Mouse (Mus musculus) G1E-ER4 (cell line): ENCODE data around the gene Asrgl1. TPM values are rescaled to one million over a fixed set of nuclear protein-coding genes. Genes with fewer than 3 reads are reported as not detected.

Source experiments
- GATA1 ChIP-seq: IDR thresholded peaks from one replicate; pipeline ENCODE4 v1.8.0; 2012; ENCODE audit warnings: low read length, inconsistent platforms
- polyA plus RNA-seq: library from polyadenylated mRNA; stranded (reverse); fragments of >175 nt; gene quantifications from 2 replicates; pipeline ENCODE4 v1.2.3, GENCODE M21; 2012

Gene Asrgl1
- polyA plus RNA-seq, 1 experiment, result 63.9 TPM

- no peak for TF ChIP-seq GATA1
Observed at GRCm38 (mm10) chr19:9107379-9107755, 28.1 kb downstream of the Asrgl1 start.

GRCm38 (mm10) chr19:9106751-9107378, 28.6 kb downstream of the Asrgl1 start:
- TF ChIP-seq GATA1, result no peak

DNA sequence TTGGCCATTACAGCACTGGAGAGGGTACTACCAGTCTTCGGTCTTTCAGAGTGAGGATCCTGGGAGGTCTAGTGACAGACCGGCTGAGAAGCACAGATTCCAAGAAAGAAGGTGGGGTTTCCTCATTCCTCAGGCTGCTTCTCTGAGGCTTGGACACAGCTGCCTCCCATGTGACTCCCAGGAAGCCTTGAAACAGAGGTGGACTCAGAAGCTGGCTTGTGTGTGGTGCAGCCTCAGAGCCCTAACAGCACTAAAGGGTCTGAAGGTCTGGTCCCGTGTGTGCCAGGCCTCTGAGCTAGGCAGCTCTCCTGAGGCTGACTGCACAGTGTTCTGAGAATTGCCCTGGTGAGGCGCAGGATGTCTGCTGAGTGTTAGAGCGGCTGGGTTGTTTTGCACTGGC, 29.3 kb downstream of the Asrgl1 start:
- TF ChIP-seq GATA1, result no peak

DNA sequence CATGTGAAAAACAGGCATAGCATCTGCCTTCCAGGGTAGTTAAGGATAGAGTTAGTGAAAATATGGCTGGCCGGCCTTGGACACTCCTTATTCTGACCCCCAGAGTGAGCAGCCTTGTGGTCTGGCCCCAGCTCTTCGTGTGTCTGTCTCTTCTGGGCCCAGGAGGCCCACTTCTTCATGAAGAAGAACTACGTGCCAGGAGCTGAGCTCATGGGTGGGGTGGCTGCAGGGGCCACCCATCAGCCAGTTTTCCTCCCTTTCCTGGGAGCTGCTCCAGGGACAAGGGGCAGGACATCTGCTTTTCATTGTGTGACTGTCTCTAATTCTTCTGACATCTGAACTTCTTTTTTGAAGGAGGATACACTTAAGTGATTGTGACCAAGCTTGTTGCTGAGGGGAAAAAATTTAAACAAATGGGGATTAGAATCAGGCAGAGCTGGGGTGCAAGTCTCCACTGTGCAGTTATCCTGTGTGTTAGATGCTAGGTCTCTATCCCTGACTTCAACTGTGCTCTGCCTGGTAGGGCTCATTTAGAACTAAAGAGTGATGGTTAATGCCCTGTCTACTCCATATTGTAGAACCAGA, 30.2 kb downstream of the Asrgl1 start:
- TF ChIP-seq GATA1, result no peak

DNA sequence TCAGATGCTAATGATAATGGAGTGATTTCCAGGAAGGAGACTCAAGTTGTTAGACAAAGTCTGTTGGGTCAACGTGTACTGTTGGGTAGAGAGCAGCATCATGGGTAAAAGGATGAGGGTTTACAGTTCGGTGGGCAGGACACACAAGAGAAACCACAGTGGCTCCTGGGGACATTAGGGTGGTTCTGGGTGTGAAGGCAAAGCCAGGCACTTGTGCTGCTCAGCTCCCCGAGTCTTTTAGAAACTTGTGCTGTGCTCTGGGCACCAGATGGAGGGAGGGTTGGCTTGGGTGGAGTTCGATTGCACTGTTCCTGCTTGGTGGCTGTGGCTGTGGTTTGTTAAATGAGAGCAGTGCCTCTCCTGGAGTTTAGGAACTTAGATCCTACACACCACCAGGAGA, 31.4 kb downstream of the Asrgl1 start:
- TF ChIP-seq GATA1, result no peak

DNA sequence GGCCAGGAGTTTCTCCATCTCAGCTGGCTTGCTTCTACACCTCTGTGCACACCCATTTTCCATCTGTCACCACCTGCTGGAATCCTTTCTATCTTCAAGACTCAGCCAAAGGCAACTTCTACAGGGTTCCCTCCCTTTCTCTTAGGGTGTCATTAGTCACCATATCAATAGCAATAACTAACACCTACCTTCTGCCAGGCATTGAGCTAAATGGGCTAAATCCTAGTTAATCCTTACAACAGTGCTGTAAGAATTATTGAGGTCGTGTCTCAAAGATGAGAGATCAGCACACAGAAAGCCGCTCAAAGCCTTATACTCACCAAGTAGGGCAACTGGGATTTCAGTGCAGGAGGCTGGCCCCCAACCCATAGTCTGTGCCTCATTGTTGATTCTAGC, 34.4 kb downstream of the Asrgl1 start:
- TF ChIP-seq GATA1, result no peak

DNA sequence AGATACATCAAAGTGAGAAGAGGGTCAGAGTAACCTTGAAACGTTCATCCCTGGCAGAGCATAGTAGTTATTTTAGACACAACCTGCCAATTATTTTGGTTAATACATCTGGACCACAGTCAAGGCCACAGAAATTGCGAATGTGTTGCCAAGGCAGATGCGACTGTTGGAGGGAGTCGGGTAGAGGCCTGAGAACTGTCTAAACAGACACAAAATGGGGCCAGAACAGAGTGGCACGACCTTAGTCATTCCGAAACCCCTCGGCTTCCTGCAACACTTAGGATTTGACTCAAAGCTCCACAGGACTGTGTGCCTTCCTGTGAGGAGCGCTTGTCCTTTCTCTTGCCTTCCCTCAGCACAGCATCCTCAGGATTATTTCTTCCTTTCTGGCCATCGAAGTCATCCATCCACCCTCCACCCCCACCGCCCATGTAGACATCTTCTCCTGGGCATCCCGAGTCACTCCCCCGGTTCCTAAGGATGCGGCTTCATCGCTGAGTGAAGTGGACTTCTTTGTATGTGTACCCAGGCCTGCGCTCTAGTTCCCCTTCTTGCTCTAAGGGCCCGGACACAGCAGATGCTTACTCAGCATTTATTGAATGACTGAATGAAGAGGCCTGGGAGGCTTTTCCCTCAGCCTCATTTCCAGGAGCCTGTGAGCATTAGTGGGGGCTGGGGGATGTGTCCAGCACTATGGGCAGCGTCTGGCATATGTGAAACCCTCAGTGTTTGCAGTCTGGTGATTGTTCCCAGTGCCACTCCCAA, 35.0 kb downstream of the Asrgl1 start:
- no peak for TF ChIP-seq GATA1

- TF ChIP-seq GATA1, result no peak
Observed at GRCm38 (mm10) chr19:9099751-9100150, 35.7 kb downstream of the Asrgl1 start.

DNA sequence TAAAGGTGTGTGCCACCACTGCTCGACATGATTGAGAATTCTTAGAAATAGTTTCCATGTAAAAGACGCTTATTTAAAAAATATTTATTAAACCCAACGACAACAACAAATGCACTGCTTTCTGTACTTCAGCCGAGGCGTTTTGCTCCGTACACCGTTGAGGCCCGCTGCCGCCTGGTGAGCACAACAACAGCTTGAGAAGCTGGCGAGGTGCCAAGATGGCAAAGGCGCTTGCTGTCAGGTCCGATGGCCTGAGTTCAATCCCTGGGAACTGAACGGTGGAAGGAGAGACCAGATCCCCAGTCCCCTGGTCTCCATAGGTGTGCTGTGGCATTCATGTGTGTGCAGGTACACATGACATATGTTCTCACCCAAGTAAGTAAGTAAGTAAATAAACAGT, 38.0 kb downstream of the Asrgl1 start:
- TF ChIP-seq GATA1, result no peak

DNA sequence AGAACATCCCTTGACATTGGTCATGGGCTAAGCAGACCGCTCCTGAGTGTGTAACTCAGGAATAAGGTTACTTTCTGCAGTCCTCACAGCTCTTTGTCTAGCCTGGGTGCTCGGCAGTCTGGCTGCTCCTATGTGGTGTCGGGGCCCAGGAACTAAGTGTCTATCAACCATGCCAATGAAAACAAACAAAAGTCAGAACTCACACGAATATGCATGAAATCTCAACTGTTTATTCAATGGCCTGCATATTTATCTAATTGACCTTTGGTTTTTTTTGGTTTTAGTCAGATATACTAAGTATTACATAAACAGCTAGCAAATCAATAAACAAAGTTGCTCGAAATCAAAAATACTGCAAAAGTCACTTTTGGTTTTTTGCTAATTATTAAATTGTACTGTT, 40.3 kb downstream of the Asrgl1 start:
- no peak for TF ChIP-seq GATA1

DNA sequence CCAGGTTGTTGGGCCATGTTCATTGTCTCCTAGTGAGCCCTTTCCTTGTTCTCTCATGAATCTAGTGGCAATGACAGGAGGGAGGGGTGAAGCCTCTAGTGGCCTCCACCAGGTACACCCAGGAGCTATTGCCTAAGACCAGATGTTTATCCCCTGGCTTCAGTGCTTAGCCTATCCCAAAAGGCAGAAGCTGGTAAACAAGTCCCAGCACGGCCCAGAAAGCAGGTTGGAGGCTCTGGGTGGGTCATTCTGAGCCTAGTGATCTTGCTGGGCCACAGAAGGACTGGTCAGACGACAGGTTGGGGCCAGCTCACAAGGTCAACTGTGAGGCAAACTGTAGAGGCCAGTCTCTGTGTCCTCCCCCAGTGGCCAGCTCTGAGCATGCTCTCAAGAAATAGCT, 44.7 kb downstream of the Asrgl1 start:
- no peak for TF ChIP-seq GATA1

GRCm38 (mm10) chr19:9090191-9090590, 45.2 kb downstream of the Asrgl1 start:
- no peak for TF ChIP-seq GATA1

GRCm38 (mm10) chr19:9087821-9088220, 47.6 kb downstream of the Asrgl1 start, which contains the start of gene Scgb1a1:
TSS of gene Scgb1a1 (minus strand) at chr19:9087958.
- no peak for TF ChIP-seq GATA1

GRCm38 (mm10) chr19:9083010-9083355, 52.5 kb downstream of the Asrgl1 start:
- TF ChIP-seq GATA1, result no peak

DNA sequence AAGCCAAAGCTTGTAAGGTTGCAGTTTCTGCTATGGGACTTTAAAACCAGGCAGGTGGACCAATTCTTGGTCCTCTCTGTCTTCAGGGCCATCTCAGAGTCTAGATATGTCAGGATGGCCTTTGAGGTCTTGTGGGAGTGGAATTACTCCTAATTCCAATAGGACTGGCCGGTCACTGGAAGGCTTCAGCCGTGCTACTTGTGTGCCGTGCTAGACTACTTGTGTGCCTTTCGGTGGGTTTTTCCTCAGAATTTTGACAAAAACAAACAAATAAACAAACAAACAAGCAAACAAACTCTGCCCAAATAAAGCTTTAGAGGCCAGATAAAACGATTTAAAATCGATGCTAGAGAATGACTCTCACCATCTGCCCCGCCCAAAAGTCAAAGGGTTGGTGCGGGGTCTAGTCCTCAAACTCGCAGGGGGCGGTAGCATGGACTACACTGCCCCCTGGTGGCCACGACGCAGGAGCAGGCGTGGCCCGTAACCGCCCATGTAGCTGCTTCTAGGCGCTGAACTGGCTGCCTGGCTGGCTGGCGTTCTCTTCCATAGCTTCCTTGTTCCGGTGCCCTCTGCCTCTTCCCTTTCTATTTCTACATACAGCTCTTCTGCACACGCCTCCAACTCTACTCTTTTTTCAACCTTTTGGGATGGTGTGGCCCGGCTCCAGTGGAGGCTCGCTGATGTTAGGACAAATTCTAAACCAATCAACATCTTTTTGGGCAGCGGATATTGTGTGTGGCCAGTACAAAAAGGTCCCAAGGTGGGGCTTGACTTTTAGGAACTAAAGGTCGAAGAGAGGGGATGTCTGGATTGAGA, 53.0 kb downstream of the Asrgl1 start:
- TF ChIP-seq GATA1, result no peak
